ENCODE assay signal across 22 mouse cellular contexts in the genomic region with DNA sequence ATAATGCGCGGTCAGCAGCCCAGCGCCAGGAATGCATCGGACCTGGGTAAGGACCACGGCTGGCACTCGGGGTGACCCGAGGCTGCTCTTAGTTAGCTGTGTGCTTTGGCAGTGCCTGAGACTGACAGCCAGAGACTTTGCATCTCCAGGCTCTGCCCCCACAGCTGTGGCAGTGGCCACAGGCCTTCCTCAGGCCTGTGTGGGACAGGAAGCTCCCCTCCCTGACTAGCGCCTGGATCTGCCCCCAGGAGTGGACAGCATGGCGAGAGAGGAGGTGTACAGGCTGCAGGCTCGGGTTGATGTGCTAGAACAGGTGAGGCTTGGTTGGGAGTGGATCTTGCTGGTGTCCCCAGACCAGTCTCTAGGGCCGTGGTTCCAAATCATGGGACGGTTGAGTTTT. TPM values are rescaled to one million over a fixed set of nuclear protein-coding genes. Genes with fewer than 3 reads are reported as not detected.
DNase-seq lines count a peak whose midpoint lies in the region; ATAC-seq and TF ChIP-seq lines count a peak whose summit lies in the region.
"Had no signal": no experiment of that assay in that cellular context is flagged by ENCODE, and none has a peak within 500 bp of the region (broad histone marks: within the 10 kb centered on the region; RNA-seq: fewer than 3 reads in every experiment).

No protein-coding gene starts in this region.

- peaks cover 2% of the 10 kb centered on the region; the same call in 1 of the 2 replicates for H3K36me3 ChIP-seq in kidney, adult 2 months (ENCODE audit: control insufficient read depth, insufficient read depth, low read length)
- H3K36me3 ChIP-seq in lung, embryonic 16.5 days (ENCODE audit: control insufficient read depth, insufficient read depth, low read length): peaks cover 20% of the 10 kb centered on the region
- H3K36me3 ChIP-seq in small intestine, adult 2 months (ENCODE audit: control insufficient read depth, insufficient read depth, low read length): peaks cover 44% of the 10 kb centered on the region
- H3K36me3 ChIP-seq in midbrain, embryonic 15.5 days (replicated peaks): no peaks in the 10 kb centered on the region
- H3K36me3 ChIP-seq: forebrain, embryonic 12.5 days; hindbrain, embryonic 15.5 days; neural tube, embryonic 12.5 days had no signal

- H3K4me1 ChIP-seq in kidney, adult 2 months (ENCODE audit: control insufficient read depth, insufficient read depth, low read length): peaks cover 14% of the 10 kb centered on the region
- H3K4me1 ChIP-seq in lung, embryonic 16.5 days (replicated peaks; ENCODE audit: control insufficient read depth, insufficient read depth, low read length): peaks cover 18% of the 10 kb centered on the region
- peaks cover 21% of the 10 kb centered on the region for H3K4me1 ChIP-seq in small intestine, adult 2 months (ENCODE audit: control insufficient read depth, insufficient read depth, insufficient read length, low read length)
- H3K4me1 ChIP-seq in midbrain, embryonic 15.5 days: peaks cover 9% of the 10 kb centered on the region

- TF ChIP-seq POLR2A in kidney, adult 2 months (IDR thresholded peaks at IDR 0.05; ENCODE audit: low read depth, low read length): no peak
- no peak for TF ChIP-seq POLR2A in small intestine, adult 2 months (IDR thresholded peaks at IDR 0.05; ENCODE audit: low read depth, low read length)

- intact Hi-C loops in heart, postnatal 14 days (cut with DNase I): no loop called here

- no peak overlapping the region for H3K27ac ChIP-seq in kidney, adult 2 months (ENCODE audit: insufficient read depth, low read depth, low read length)
- peak overlapping the region; percentile 61 for H3K27ac ChIP-seq in lung, embryonic 16.5 days (ENCODE audit: low read length)
- no peak overlapping the region for H3K27ac ChIP-seq in small intestine, adult 2 months (ENCODE audit: insufficient read depth, low read depth, low read length)
- H3K27ac ChIP-seq in midbrain, embryonic 15.5 days: no peak overlapping the region
- H3K27ac ChIP-seq: embryonic facial prominence, embryonic 15.5 days; forebrain, embryonic 12.5 days; hindbrain, embryonic 15.5 days; limb, embryonic 15.5 days; neural tube, embryonic 12.5 days had no signal

- TF ChIP-seq CTCF in kidney, adult 2 months (conservative IDR thresholded peaks at IDR 0.05; ENCODE audit: insufficient read depth, insufficient read length, low read depth, low read length): no peak
- TF ChIP-seq CTCF in small intestine, adult 2 months (IDR thresholded peaks at IDR 0.05; ENCODE audit: extremely low read depth, insufficient read length, insufficient replicate concordance, low read depth, low read length): no peak

- 65% methylated on average over 12 of the region's 12 CpGs for WGBS in kidney, adult 2 months
- WGBS in lung, embryonic 16.5 days: 69% methylated on average over 12 of the region's 12 CpGs
- WGBS in small intestine, adult 2 months: 84% methylated on average over 12 of the region's 12 CpGs
- WGBS in midbrain, embryonic 15.5 days: 83% methylated on average over 12 of the region's 12 CpGs

- H3K9ac ChIP-seq in lung, embryonic 16.5 days (ENCODE audit: low read length): peak overlapping the region; percentile 83; the same call in 1 of the 2 replicates
- H3K9ac ChIP-seq in midbrain, embryonic 15.5 days: no peak overlapping the region
- H3K9ac ChIP-seq: embryonic facial prominence, embryonic 15.5 days; forebrain, embryonic 12.5 days; hindbrain, embryonic 15.5 days; limb, embryonic 15.5 days; neural tube, embryonic 12.5 days had no signal

- peak overlapping the region; percentile 41 for H3K4me2 ChIP-seq in lung, embryonic 16.5 days (ENCODE audit: low read depth, low read length)
- no peak overlapping the region for H3K4me2 ChIP-seq in midbrain, embryonic 15.5 days
- H3K4me2 ChIP-seq: embryonic facial prominence, embryonic 15.5 days; forebrain, embryonic 12.5 days; limb, embryonic 15.5 days; neural tube, embryonic 12.5 days had no signal

- ATAC-seq in lung, embryonic 16.5 days (ENCODE audit: low read depth): no peak
- no peak for ATAC-seq in midbrain, embryonic 15.5 days (replicated peaks)
- ATAC-seq: Patski had no signal

- H3K4me3 ChIP-seq in kidney, adult 2 months (ENCODE audit: insufficient read depth, low read depth, low read length): peak overlapping the region; percentile 47; the same call in 1 of the 2 replicates
- H3K4me3 ChIP-seq in lung, embryonic 16.5 days (ENCODE audit: low read length): peak overlapping the region; percentile 14; the same call in 1 of the 2 replicates
- H3K4me3 ChIP-seq in small intestine, adult 2 months (ENCODE audit: low read depth, low read length): peak overlapping the region; percentile 17; the same call in 1 of the 2 replicates
- H3K4me3 ChIP-seq in midbrain, embryonic 15.5 days: no peak overlapping the region
- H3K4me3 ChIP-seq: embryonic facial prominence, embryonic 15.5 days; forebrain, embryonic 12.5 days; hindbrain, embryonic 15.5 days; limb, embryonic 15.5 days; megakaryocyte, embryonic 14.5 days; neural tube, embryonic 12.5 days had no signal

- DNase-seq in heart, adult 11 months: peak; percentile 93
- no peak for DNase-seq in heart, postnatal 14 days
- DNase-seq in kidney, adult 2 months: no peak
- no peak for DNase-seq in kidney, postnatal 10 days
- DNase-seq in lung, postnatal 36 days: no peak
- DNase-seq: B cell, adult 2 months; cerebellum, adult 9-10 months; kidney, adult 8-10 months; retina, postnatal 1 day had no signal

- no peaks in the 10 kb centered on the region for H3K9me3 ChIP-seq in lung, embryonic 16.5 days (ENCODE audit: control insufficient read depth, low read length)
- no peaks in the 10 kb centered on the region for H3K9me3 ChIP-seq in midbrain, embryonic 15.5 days
- H3K9me3 ChIP-seq: embryonic facial prominence, embryonic 15.5 days; forebrain, embryonic 12.5 days; hindbrain, embryonic 15.5 days; limb, embryonic 15.5 days; megakaryocyte, embryonic 14.5 days; neural tube, embryonic 12.5 days had no signal

- no peaks in the 10 kb centered on the region for H3K27me3 ChIP-seq in kidney, adult 2 months (replicated peaks; ENCODE audit: control insufficient read depth, insufficient read depth, low read length)
- H3K27me3 ChIP-seq in lung, embryonic 16.5 days (ENCODE audit: control insufficient read depth, insufficient read depth, low read depth, low read length): no peaks in the 10 kb centered on the region
- H3K27me3 ChIP-seq in small intestine, adult 2 months (ENCODE audit: control insufficient read depth, insufficient read depth, low read length): no peaks in the 10 kb centered on the region
- no peaks in the 10 kb centered on the region for H3K27me3 ChIP-seq in midbrain, embryonic 15.5 days (replicated peaks)
- H3K27me3 ChIP-seq: embryonic facial prominence, embryonic 15.5 days; hindbrain, embryonic 15.5 days; limb, embryonic 15.5 days; neural tube, embryonic 12.5 days; Patski had no signal

RNA-seq across cellular contexts. Expression of gene Gm20532, which starts 5.0 kb away (rescaled TPM):
- total RNA-seq in heart, postnatal 14 days (2021): not detected
- polyA plus RNA-seq in kidney, adult 2 months (2012; rRNA removed): not detected in 2 replicates
- polyA plus RNA-seq in lung, embryonic 16.5 days (2015; fragmentation: Nextera tagmentation; extraction: Ambion mirVana): not detected in 2 replicates
- not detected in 2 replicates for polyA plus RNA-seq in small intestine, adult 2 months (2012; rRNA removed)
- polyA plus RNA-seq in midbrain, embryonic 15.5 days (2015; fragmentation: Nextera tagmentation; extraction: Ambion mirVana): not detected in 2 replicates
- total RNA-seq: gastrocnemius, postnatal 4 days; left cerebral cortex, adult 8-10 months had no signal
- polyA plus RNA-seq: embryonic facial prominence, embryonic 15.5 days; forebrain, embryonic 12.5 days; hindbrain, embryonic 15.5 days; limb, embryonic 15.5 days; neural tube, embryonic 12.5 days; Patski; stomach, embryonic 14.5 days had no signal

RNA-seq across cellular contexts. Expression of gene Egfl7, which starts 11.6 kb away (rescaled TPM):
- total RNA-seq in heart, postnatal 14 days (2021): 100 to 1,000 TPM; 224 to 237 TPM
- 297 and 304 TPM in 2 replicates for polyA plus RNA-seq in kidney, adult 2 months (2012; rRNA removed)
- 371 and 375 TPM in 2 replicates for polyA plus RNA-seq in lung, embryonic 16.5 days (2015; fragmentation: Nextera tagmentation; extraction: Ambion mirVana)
- polyA plus RNA-seq in small intestine, adult 2 months (2012; rRNA removed): 61.1 and 96.8 TPM in 2 replicates
- 71.8 and 75.7 TPM in 2 replicates for polyA plus RNA-seq in midbrain, embryonic 15.5 days (2015; fragmentation: Nextera tagmentation; extraction: Ambion mirVana)

RNA-seq across cellular contexts. Expression of gene Agpat2, which starts 12.8 kb away (rescaled TPM):
- total RNA-seq in heart, postnatal 14 days (2021): 10 to 100 TPM; 47.8 to 51.8 TPM
- polyA plus RNA-seq in kidney, adult 2 months (2012; rRNA removed): 165 and 192 TPM in 2 replicates
- polyA plus RNA-seq in lung, embryonic 16.5 days (2015; fragmentation: Nextera tagmentation; extraction: Ambion mirVana): 43.0 and 44.8 TPM in 2 replicates
- polyA plus RNA-seq in small intestine, adult 2 months (2012; rRNA removed): 288 and 515 TPM in 2 replicates
- polyA plus RNA-seq in midbrain, embryonic 15.5 days (2015; fragmentation: Nextera tagmentation; extraction: Ambion mirVana): 4.6 and 6.7 TPM in 2 replicates

RNA-seq across cellular contexts. Expression of gene Fam69b, which starts 36.8 kb away (rescaled TPM):
- 10 to 100 TPM; 15.4 to 17.0 TPM for total RNA-seq in heart, postnatal 14 days (2021)
- 12.2 and 14.5 TPM in 2 replicates for polyA plus RNA-seq in kidney, adult 2 months (2012; rRNA removed)
- 16.5 and 17.1 TPM in 2 replicates for polyA plus RNA-seq in lung, embryonic 16.5 days (2015; fragmentation: Nextera tagmentation; extraction: Ambion mirVana)
- 5.0 and 7.7 TPM in 2 replicates for polyA plus RNA-seq in small intestine, adult 2 months (2012; rRNA removed)
- polyA plus RNA-seq in midbrain, embryonic 15.5 days (2015; fragmentation: Nextera tagmentation; extraction: Ambion mirVana): 164 and 168 TPM in 2 replicates
